Mouse (Mus musculus) heart, adult 2 months (tissue): ENCODE results near the gene Wdfy3. TPM values are rescaled to one million over a fixed set of nuclear protein-coding genes. Genes with fewer than 3 reads are reported as not detected.

ENCODE experiments used
- DNase-seq, 2 experiments: peaks; one replicate each; pipeline ENCODE4 v3.0.0; 2021
- H3K27ac ChIP-seq: fragments of 200-600 bp; 2 replicates; pipeline ENCODE4 v1.8.1; 2022
- H3K27me3 ChIP-seq: fragments of 200-500 bp; 2 replicates; pipeline ENCODE4 v1.6.1; 2012; ENCODE audit warnings: mild to moderate bottlenecking, low read length, inconsistent platforms, mixed read lengths; ENCODE audit not compliant: control insufficient read depth, insufficient read depth
- H3K36me3 ChIP-seq: fragments of 200-500 bp; 2 replicates; pipeline ENCODE4 v1.6.1; 2012; ENCODE audit warnings: low read length, inconsistent platforms; ENCODE audit not compliant: control insufficient read depth, insufficient read depth
- H3K4me1 ChIP-seq: fragments of 200-500 bp; 2 replicates; pipeline ENCODE4 v1.6.1; 2011; ENCODE audit warnings: low read length; ENCODE audit not compliant: control insufficient read depth, insufficient read depth
- H3K4me3 ChIP-seq: fragments of 200-600 bp; 2 replicates; pipeline ENCODE4 v1.8.1; 2022
- H3K79me2 ChIP-seq: fragments of 200-500 bp; replicated peaks from 2 replicates; pipeline ENCODE4 v1.6.1; 2012; ENCODE audit warnings: mild to moderate bottlenecking, inconsistent platforms, low read length, moderate library complexity, mixed read lengths; ENCODE audit not compliant: control insufficient read depth, insufficient read depth
- H3K9ac ChIP-seq: fragments of 200-500 bp; 2 replicates; pipeline ENCODE4 v1.6.1; 2012; ENCODE audit warnings: low read depth, mild to moderate bottlenecking, control low read depth, inconsistent platforms, low read length, mixed read lengths
- CTCF ChIP-seq: fragments of 200-600 bp; IDR thresholded peaks from 2 replicates; pipeline ENCODE4 v1.8.1; 2022; ENCODE audit warnings: antibody characterized with exemption, mild to moderate bottlenecking, moderate library complexity
- EP300 ChIP-seq: fragments of 200-500 bp; IDR thresholded peaks from 2 replicates; pipeline ENCODE4 v1.6.1; 2011; ENCODE audit warnings: low read depth, low read length, control low read depth; ENCODE audit not compliant: insufficient read depth
- POLR2A ChIP-seq: fragments of 200-500 bp; IDR thresholded peaks from 2 replicates; pipeline ENCODE4 v1.6.1; 2011; ENCODE audit warnings: mild to moderate bottlenecking, low read depth, low read length, control low read depth; ENCODE audit not compliant: insufficient read depth
- WGBS: fragments of 180-500 bp; shearing (Covaris S2); methylation state at CpG from one replicate; pipeline ENCODE4 v1.1.7; 2018; 5-methylcytosine and 5-hydroxymethylcytosine counted together
- intact Hi-C: fragments of 180-260 bp; cut with DNase I; formaldehyde crosslinking; loops from one replicate; pipeline ENCODE4 v1.15.1; 2025
- polyA plus RNA-seq: library from polyadenylated mRNA; depleted of rRNA; stranded (reverse); fragments of >200 nt; gene quantifications from 2 replicates; pipeline ENCODE4 v1.2.3, GENCODE M21; 2012
- total RNA-seq, 2 experiments: library from RNA; stranded (reverse); gene quantifications; 2 replicates each; pipeline ENCODE4 v1.2.3; 2021

The Wdfy3 gene
- total and polyA plus RNA-seq, 3 experiments, result 11.6 to 29.3 (median 29.0) TPM

GRCm38 (mm10) chr5:101819844-101820243, 249.9 kb downstream of the Wdfy3 start:
- 45% methylated on average over 7 of the region's 7 CpGs for WGBS
- Histone ChIP-seq H3K27ac (no peak overlapping the region), H3K4me1 (no peaks in the 10 kb centered on the region), H3K36me3 (no peaks in the 10 kb centered on the region), H3K9ac (no peak overlapping the region), H3K4me3 (no peak overlapping the region), H3K27me3 (no peaks in the 10 kb centered on the region), H3K79me2 (no peaks in the 10 kb centered on the region)
- peak in 1 of 2 experiments; percentile 12 for DNase-seq
- intact Hi-C loops, result no loop called here
- TF ChIP-seq POLR2A (no peak), EP300 (no peak), CTCF (no peak)

DNA sequence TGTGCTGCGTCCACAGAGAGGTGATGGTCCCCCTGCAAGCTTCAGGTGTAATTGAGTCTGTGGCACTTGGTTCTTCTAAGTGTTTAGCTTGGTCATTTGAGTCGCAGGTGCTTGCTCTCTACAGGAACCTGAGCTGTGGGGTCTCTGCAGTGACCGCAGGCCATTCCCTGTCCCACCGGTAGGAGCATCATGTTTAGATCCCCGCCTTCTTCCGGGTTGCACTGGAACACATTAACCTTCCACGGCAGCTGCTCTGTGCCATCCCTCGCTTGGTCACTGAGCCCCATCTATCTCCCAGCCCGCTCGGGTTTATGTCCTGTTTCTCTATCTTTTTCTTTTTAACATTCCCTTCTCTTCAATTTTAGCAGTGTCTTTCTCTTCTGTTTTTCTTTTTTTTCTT, 250.5 kb downstream of the Wdfy3 start:
- no peak overlapping the region for H3K27ac ChIP-seq
- no peak for TF ChIP-seq CTCF
- no peak for TF ChIP-seq POLR2A
- no peak for TF ChIP-seq EP300
- no peak overlapping the region for H3K9ac ChIP-seq
- H3K4me1 ChIP-seq, result no peaks in the 10 kb centered on the region
- H3K27me3 ChIP-seq, result no peaks in the 10 kb centered on the region
- H3K36me3 ChIP-seq, result no peaks in the 10 kb centered on the region
- DNase-seq, result no peak
- intact Hi-C loops, result no loop called here
- no peaks in the 10 kb centered on the region for H3K79me2 ChIP-seq
- WGBS, result 62% methylated on average over 10 of the region's 10 CpGs
- H3K4me3 ChIP-seq, result no peak overlapping the region

DNA sequence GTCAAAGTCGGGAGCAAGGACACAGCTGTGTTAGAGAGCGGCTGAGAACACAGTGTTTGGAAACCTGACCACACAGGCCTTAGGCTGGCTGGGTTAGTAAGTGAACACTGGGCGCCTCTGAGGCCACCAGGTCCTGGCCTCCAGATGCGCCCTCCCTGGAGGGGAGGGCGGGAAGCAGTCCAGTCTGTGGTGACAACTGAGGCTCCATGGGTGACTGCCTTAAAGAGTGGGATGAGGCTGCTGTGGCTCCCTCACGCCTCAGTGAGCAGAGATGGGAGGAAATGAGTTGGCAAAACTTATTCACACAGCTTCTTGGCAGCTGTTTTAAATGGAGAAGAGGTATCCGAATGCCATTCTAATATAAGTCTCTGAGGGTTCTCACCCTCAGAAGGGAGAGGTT, 252.9 kb downstream of the Wdfy3 start:
- H3K4me1 ChIP-seq, result no peaks in the 10 kb centered on the region
- H3K27ac ChIP-seq, result no peak overlapping the region
- no peaks in the 10 kb centered on the region for H3K36me3 ChIP-seq
- 58% methylated on average over 7 of the region's 7 CpGs for WGBS
- no peak overlapping the region for H3K9ac ChIP-seq
- H3K4me3 ChIP-seq, result no peak overlapping the region
- intact Hi-C loops, result no loop called here
- TF ChIP-seq POLR2A (no peak), EP300 (no peak), CTCF (no peak)
- no peaks in the 10 kb centered on the region for H3K27me3 ChIP-seq
- no peak for DNase-seq
- no peaks in the 10 kb centered on the region for H3K79me2 ChIP-seq

DNA sequence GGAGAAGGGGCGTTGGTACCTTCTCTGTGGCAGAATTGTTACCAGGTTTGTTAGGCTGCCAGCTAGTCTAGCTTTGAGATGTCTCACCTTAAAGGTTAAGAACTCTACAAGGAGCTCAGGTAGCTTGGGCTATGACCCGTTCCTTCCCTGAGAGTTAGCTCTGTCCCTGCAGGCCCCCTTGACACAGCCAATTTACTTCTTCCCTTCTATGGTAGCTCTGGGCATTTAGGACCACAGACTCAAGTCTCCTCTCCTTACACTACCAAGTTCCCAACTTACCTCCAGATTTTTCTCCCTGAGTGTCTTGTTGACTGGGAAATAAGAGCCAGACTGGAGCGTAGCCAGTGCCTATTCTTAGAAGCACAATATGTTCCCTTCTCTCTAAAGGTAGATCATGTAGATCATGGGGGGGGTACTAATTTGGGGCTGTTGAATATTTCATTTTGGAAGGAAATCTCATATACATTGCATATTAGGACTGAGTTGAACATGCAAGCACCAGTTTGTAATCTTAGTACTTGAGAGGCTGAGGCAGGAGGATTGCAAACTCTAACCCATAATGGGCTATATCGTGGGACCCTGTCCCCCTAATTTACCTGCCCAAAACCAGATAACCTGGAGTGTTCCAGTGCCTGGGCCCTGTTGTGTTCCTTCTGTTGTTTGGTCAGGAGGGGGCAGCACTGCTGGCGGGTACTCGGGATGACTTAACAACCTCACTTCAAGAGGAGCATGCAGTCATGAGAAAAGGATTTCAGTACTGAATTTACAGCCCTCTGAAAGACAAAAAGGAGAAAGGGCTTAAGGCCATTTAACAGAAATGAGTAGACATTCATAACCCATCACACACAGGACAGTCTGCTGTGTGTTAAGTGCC, 258.2 kb downstream of the Wdfy3 start:
- Histone ChIP-seq H3K4me1 (no peaks in the 10 kb centered on the region), H3K4me3 (no peak overlapping the region), H3K36me3 (no peaks in the 10 kb centered on the region), H3K27ac (no peak overlapping the region), H3K9ac (no peak overlapping the region), H3K79me2 (no peaks in the 10 kb centered on the region), H3K27me3 (no peaks in the 10 kb centered on the region)
- no peak for DNase-seq
- peak; percentile 15 for TF ChIP-seq CTCF
- TF ChIP-seq EP300, result no peak
- intact Hi-C loops, result no loop called here
- 88% methylated on average over 6 of the region's 6 CpGs for WGBS

DNA sequence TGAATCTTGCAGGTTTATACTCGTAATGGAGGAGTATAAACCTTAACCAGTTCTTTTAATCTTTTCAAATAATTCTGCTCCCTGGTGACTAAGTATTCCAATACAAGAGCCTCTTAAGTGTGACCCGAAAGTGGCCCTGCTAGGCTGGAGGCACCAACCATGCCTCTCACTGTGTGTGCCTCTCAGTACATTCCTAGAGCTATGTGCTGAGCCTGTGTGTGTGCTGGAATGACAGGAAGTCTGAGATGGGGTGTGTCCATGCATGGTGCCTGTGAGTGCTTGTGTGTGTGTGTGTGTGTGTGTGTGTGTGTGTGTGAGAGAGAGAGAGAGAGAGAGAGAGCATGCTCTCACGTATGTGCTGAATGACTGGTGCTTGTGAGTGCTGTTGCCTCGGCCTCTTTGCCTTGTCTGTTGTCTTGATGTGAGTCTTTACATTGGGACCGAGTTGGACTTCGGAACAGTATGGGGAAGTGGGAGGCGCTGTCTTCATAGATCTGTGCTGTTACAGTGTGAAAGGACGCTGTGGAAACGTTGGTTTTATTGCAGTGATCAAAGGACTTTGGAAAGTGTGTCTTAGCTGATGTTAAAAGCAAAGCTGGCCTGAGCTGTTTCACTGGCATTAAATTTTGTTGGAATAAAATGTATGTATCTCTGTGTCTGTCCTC, 267.2 kb downstream of the Wdfy3 start:
- Histone ChIP-seq H3K36me3 (no peaks in the 10 kb centered on the region), H3K4me1 (no peaks in the 10 kb centered on the region), H3K4me3 (no peak overlapping the region), H3K9ac (no peak overlapping the region), H3K27ac (no peak overlapping the region), H3K79me2 (no peaks in the 10 kb centered on the region), H3K27me3 (no peaks in the 10 kb centered on the region)
- no peak for TF ChIP-seq EP300
- intact Hi-C loops, result no loop called here
- WGBS, result 70% methylated on average over 9 of the region's 9 CpGs
- DNase-seq, result no peak

GRCm38 (mm10) chr5:101801891-101802290, 267.8 kb downstream of the Wdfy3 start:
- no peaks in the 10 kb centered on the region for H3K27me3 ChIP-seq
- intact Hi-C loops, result no loop called here
- no peaks in the 10 kb centered on the region for H3K4me1 ChIP-seq
- no peak overlapping the region for H3K27ac ChIP-seq
- 75% methylated on average over 2 of the region's 2 CpGs for WGBS
- no peaks in the 10 kb centered on the region for H3K79me2 ChIP-seq
- TF ChIP-seq CTCF, result no peak
- TF ChIP-seq POLR2A, result no peak
- TF ChIP-seq EP300, result no peak
- no peak overlapping the region for H3K9ac ChIP-seq
- H3K4me3 ChIP-seq, result no peak overlapping the region
- DNase-seq, result no peak
- no peaks in the 10 kb centered on the region for H3K36me3 ChIP-seq
